Mouse (Mus musculus) thymus, adult 2 months (tissue): ENCODE results near the gene Zfhx3.

Experiments
- CTCF ChIP-seq: fragments of 200-500 bp; IDR thresholded peaks from 2 replicates; pipeline ENCODE4 v1.5.1; 2012; ENCODE audit warnings: mild to moderate bottlenecking, control low read depth, low read length, moderate library complexity, borderline replicate concordance; ENCODE audit not compliant: control insufficient read depth, poor library complexity, insufficient read depth; ENCODE audit errors: extremely low read depth
- POLR2A ChIP-seq: fragments of 200-500 bp; IDR thresholded peaks from 2 replicates; pipeline ENCODE4 v1.6.1; 2012; ENCODE audit warnings: mild to moderate bottlenecking, low read length, control low read depth, moderate library complexity; ENCODE audit not compliant: control insufficient read depth, poor library complexity, insufficient read depth; ENCODE audit errors: extremely low read depth

GRCm38 (mm10) chr8:108506779-108507178 is 564.3 kb downstream of the Zfhx3 start:
- TF ChIP-seq CTCF: no peak
- no peak for TF ChIP-seq POLR2A
